Mouse (Mus musculus) WW6 (cell line): ENCODE measurements around the gene Hps3.

Experiments used
- DNase-seq: peaks from one replicate; pipeline ENCODE4 v3.0.0-alpha.2; 2013; ENCODE audit warnings: low read depth, low spot score

The Hps3 gene

GRCm38 (mm10) chr3:20007275-20007674 lies 27.8 kb downstream of the Hps3 start:
- DNase-seq, result no peak

- DNase-seq, result no peak
Measured at GRCm38 (mm10) chr3:20005611-20006010, 29.5 kb downstream of the Hps3 start.

DNA sequence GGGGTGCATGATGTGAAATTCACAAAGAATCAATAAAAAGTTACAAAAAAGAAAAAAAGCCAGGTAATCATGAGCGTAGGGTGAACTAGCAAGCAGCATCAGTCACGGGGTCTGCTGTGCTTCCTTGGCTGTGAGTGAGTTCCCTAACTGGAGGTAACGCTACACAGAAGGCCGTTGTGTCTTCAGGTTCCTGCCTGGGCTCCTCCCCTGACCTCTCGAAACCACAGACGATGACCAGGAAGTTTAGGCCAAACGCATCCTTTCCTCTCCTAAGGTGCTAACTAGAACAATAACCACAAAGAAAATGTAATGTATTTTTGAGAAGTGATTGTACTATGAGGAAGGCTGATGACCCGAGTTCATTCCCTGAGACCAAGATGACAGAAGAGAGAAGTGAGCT lies 30.7 kb downstream of the Hps3 start:
- no peak for DNase-seq

GRCm38 (mm10) chr3:20002786-20003185 lies 32.3 kb downstream of the Hps3 start:
- DNase-seq, result no peak

DNA sequence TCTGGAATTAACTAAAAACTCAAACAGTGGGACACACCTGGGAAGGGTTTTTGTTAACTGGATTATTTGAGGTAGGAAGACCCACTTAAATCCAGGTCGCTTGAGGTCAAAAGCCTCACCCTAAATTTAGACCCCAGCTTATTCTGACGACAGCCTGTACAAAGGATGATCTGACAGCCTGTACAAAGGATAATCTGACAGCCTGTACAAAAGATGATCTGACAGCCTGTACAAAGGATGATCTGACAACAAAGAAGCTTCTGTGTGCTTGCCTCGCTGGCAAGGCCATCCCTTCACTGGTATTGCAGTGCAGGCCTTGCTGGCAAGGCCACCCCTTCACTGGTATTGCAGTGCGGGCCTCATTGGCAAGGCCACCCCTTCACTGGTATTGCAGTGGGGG lies 34.3 kb downstream of the Hps3 start:
- no peak for DNase-seq

GRCm38 (mm10) chr3:19999551-19999950 lies 35.6 kb downstream of the Hps3 start:
- no peak for DNase-seq

- DNase-seq, result no peak
Measured at GRCm38 (mm10) chr3:19992388-19992787, 42.7 kb downstream of the Hps3 start.

DNA sequence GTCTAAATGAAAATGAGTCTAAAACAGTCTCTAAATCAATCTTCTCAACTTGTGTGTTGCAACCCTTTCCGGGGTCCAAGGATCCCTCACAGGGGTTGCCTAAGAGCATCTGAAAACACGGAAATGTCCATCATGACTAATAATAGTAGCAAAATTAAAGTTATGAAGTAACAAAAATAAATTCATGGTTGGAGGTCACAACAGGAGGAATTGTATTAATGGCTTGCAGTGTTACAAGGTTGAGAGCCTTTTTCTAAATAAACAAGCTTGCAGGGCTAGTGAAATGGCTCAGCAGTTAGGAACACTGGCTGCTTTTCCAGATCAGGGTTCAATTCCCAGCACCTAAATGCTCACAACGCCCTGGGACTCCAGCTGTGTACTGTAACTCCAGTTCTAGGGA lies 45.1 kb downstream of the Hps3 start:
- no peak for DNase-seq

- no peak for DNase-seq
Measured at GRCm38 (mm10) chr3:19986123-19986522, 49.0 kb downstream of the Hps3 start.

GRCm38 (mm10) chr3:19982846-19983245 lies 52.3 kb downstream of the Hps3 start:
- DNase-seq, result no peak

- no peak for DNase-seq
Measured at GRCm38 (mm10) chr3:19981156-19981555, 54.0 kb downstream of the Hps3 start.

DNA sequence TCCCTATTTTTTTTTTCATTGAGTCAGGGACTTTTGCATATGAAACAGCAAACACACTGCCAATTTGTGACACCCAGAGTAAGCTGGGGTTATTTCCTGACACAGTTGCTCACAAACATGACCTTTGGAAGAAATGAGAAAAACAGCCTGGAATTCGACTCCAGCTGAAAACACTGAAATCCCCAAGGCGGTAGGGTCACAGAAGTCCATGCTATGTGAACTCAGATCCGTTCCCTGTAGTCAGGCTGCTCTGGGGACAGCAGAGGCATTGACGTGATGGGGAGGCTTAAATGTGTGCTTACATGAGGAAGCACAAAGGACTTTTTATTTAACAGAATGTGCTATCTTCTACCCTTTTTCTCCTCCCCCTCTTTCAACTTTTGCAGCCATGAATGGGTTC lies 56.6 kb downstream of the Hps3 start:
- DNase-seq, result no peak

- no peak for DNase-seq
Measured at GRCm38 (mm10) chr3:19966072-19966471, 69.0 kb downstream of the Hps3 start.

DNA sequence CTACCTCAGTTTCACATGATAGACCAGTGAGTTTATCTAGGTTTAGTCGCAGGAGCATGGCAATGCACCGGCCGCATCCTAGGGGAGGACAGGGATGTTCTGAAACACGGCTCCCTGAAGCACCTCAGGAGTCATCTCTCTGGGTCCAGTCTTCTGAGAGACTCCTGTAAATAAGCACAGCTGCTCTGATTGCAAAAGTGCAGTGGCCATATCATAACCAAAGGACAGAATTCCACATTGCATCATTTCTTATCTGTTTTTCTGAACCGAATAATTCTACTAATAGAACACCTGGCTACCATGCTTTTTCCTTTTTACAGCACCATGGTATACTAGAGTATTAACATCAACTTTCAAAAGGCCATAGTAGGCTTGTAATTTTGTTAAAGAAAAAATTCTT lies 69.9 kb downstream of the Hps3 start:
- DNase-seq, result no peak

GRCm38 (mm10) chr3:19964625-19965188 lies 70.4 kb downstream of the Hps3 start:
- DNase-seq, result no peak

- no peak for DNase-seq
Measured at GRCm38 (mm10) chr3:19962769-19963513, 72.2 kb downstream of the Hps3 start.

DNA sequence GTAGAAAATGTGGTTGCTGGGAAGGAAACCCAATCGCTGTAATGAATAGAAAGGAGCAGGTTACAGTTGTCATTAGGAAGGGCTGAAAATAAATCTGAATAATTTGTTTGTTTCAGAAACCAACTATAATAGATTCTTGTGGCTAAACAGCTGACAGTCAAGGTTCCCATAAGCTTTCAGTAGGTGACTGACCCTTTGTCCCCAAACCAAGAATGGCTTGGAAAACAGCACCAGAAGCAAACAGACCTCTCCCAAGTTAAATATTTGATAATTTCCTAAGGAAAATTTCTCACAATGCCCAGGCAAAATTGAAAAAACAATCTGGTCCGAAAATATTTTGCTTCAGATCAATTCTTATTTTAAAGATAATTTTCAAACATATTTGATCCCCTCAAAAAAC lies 73.8 kb downstream of the Hps3 start:
- DNase-seq, result no peak

- no peak for DNase-seq
Measured at GRCm38 (mm10) chr3:19960570-19961114, 74.5 kb downstream of the Hps3 start.

- no peak for DNase-seq
Measured at GRCm38 (mm10) chr3:19958983-19959382, 76.1 kb downstream of the Hps3 start.

- no peak for DNase-seq
Measured at GRCm38 (mm10) chr3:19958031-19958430, 77.1 kb downstream of the Hps3 start.

DNA sequence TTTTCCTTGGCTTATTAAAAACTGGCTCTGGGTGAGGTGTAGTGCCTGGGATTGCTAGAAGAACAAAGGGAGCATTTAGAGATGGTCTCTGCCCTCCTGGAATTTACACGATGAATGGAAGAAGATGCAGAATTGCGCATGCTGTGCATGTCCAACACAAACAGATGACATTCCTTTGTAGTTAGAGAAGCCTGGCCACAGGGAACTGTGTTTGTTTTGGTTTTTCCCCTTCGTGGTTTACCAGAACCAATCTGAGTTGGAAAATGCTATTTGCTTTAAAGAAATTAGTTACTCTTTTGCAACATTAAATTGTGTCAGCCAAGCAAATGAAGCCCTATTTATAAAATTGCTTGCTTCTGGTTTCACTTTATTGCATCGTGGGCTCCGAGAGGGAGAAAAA lies 78.2 kb downstream of the Hps3 start, which contains the start of gene Cp:
TSS of gene Cp (plus strand) at position 170 of the 400 bp plus-strand sequence.
- no peak for DNase-seq

DNA sequence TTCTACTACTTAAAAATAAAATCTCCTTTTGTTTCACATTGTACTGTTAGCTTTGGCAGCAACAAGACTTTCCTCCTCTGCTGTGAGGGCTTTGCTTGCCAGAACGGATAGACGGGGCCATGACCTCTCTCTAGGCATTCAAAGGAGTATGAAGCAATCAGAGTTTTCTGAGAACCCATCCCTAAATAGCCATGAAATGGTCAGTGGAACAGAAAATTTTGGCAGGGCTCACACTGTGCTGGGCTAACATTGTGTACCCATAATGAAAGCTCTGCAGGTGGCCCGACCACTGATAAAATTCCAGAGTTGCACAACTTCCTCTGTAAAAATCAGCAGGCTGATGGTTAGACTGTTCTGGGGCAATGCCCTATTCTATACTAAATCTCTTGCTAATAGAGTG lies 81.2 kb downstream of the Hps3 start:
- DNase-seq, result no peak

GRCm38 (mm10) chr3:19953425-19953824 lies 81.7 kb downstream of the Hps3 start:
- no peak for DNase-seq
